Mouse (Mus musculus) kidney, adult 2 months (tissue): ENCODE results near the gene Tjp2. TPM values are rescaled to one million over a fixed set of nuclear protein-coding genes. Genes with fewer than 3 reads are reported as not detected.

ENCODE experiments used
- DNase-seq: peaks from one replicate; pipeline ENCODE4 v3.0.0; 2021
- H3K27ac ChIP-seq: fragments of 200-500 bp; 2 replicates; pipeline ENCODE4 v1.5.1; 2012; ENCODE audit warnings: low read depth, low read length, control low read depth, inconsistent platforms; ENCODE audit not compliant: insufficient read depth
- H3K27me3 ChIP-seq: fragments of 200-500 bp; replicated peaks from 2 replicates; pipeline ENCODE4 v1.6.1; 2012; ENCODE audit warnings: mild to moderate bottlenecking, moderate library complexity, low read length, inconsistent platforms; ENCODE audit not compliant: control insufficient read depth, insufficient read depth
- H3K36me3 ChIP-seq: fragments of 200-500 bp; 2 replicates; pipeline ENCODE4 v1.6.1; 2012; ENCODE audit warnings: mild to moderate bottlenecking, moderate library complexity, low read length, inconsistent platforms; ENCODE audit not compliant: control insufficient read depth, insufficient read depth
- H3K4me1 ChIP-seq: fragments of 200-500 bp; 2 replicates; pipeline ENCODE4 v1.6.1; 2011; ENCODE audit warnings: low read length; ENCODE audit not compliant: control insufficient read depth, insufficient read depth
- H3K4me3 ChIP-seq: fragments of 200-500 bp; 2 replicates; pipeline ENCODE4 v1.5.1; 2011; ENCODE audit warnings: mild to moderate bottlenecking, low read depth, low read length, control low read depth; ENCODE audit not compliant: insufficient read depth
- CTCF ChIP-seq: fragments of 200-500 bp; conservative IDR thresholded peaks from 2 replicates; pipeline ENCODE4 v1.5.1; 2011; ENCODE audit warnings: low read depth, mild to moderate bottlenecking, control low read depth, low read length, moderate library complexity, mixed read lengths; ENCODE audit not compliant: insufficient read depth, insufficient read length
- POLR2A ChIP-seq: fragments of 200-500 bp; IDR thresholded peaks from one replicate; pipeline ENCODE4 v1.6.1; 2011; ENCODE audit warnings: low read depth, low read length, control low read depth
- WGBS: fragments of 180-500 bp; shearing (Covaris S2); methylation state at CpG from one replicate; pipeline ENCODE4 v1.1.7; 2018; 5-methylcytosine and 5-hydroxymethylcytosine counted together
- polyA plus RNA-seq: library from polyadenylated mRNA; depleted of rRNA; stranded (reverse); fragments of >200 nt; gene quantifications from 2 replicates; pipeline ENCODE4 v1.2.3, GENCODE M21; 2012; rRNA removed

The Tjp2 gene
- 13.0 and 13.4 TPM in 2 replicates for polyA plus RNA-seq

- under 1% methylated on average over 59 of the region's 59 CpGs for WGBS
- Histone ChIP-seq H3K36me3 (no peaks in the 10 kb centered on the region), H3K4me1 (peaks cover 6% of the 10 kb centered on the region; the same call in 1 of the 2 replicates), H3K4me3 (peak within 1 kb of the TSS; percentile 86), H3K27ac (peak within 1 kb of the TSS; percentile 94), H3K27me3 (no peaks in the 10 kb centered on the region)
- TF ChIP-seq CTCF (peak; percentile 76), POLR2A (no peak)
- peak; percentile 88 for DNase-seq
Measured at GRCm38 (mm10) chr19:24224500-24225304, at the start of gene Tjp2. Gene Tjp2, minus strand, starts transcription at chr19:24225030.

GRCm38 (mm10) chr19:24274281-24274680 is 49.5 kb upstream of the Tjp2 start:
- TF ChIP-seq CTCF (no peak), POLR2A (no peak)
- Histone ChIP-seq H3K4me1 (peaks cover 16% of the 10 kb centered on the region), H3K27ac (no peak overlapping the region), H3K4me3 (no peak overlapping the region), H3K27me3 (no peaks in the 10 kb centered on the region), H3K36me3 (no peaks in the 10 kb centered on the region)
- no peak for DNase-seq
- 86% methylated on average over 3 of the region's 3 CpGs for WGBS

GRCm38 (mm10) chr19:24271746-24272426 is 47.1 kb upstream of the Tjp2 start:
- DNase-seq: peak; percentile 94
- H3K4me3 ChIP-seq: no peak overlapping the region
- H3K27me3 ChIP-seq: no peaks in the 10 kb centered on the region
- peaks cover 26% of the 10 kb centered on the region for H3K4me1 ChIP-seq
- WGBS: 40% methylated on average over 16 of the region's 16 CpGs
- no peaks in the 10 kb centered on the region for H3K36me3 ChIP-seq
- H3K27ac ChIP-seq: no peak overlapping the region
- TF ChIP-seq POLR2A (no peak), CTCF (peak; percentile 97)

GRCm38 (mm10) chr19:24271326-24271725 is 46.5 kb upstream of the Tjp2 start:
- WGBS: 26% methylated on average over 7 of the region's 7 CpGs
- H3K4me3 ChIP-seq: no peak overlapping the region
- no peaks in the 10 kb centered on the region for H3K36me3 ChIP-seq
- peak; percentile 90 for DNase-seq
- no peaks in the 10 kb centered on the region for H3K27me3 ChIP-seq
- TF ChIP-seq POLR2A (no peak), CTCF (no peak)
- H3K27ac ChIP-seq: peak overlapping the region; percentile 51
- H3K4me1 ChIP-seq: peaks cover 29% of the 10 kb centered on the region

- H3K27me3 ChIP-seq: no peaks in the 10 kb centered on the region
- no peak for TF ChIP-seq CTCF
- 72% methylated on average over 4 of the region's 4 CpGs for WGBS
- no peak overlapping the region for H3K27ac ChIP-seq
- no peak for DNase-seq
- H3K4me3 ChIP-seq: no peak overlapping the region
- H3K36me3 ChIP-seq: no peaks in the 10 kb centered on the region
- peaks cover 39% of the 10 kb centered on the region for H3K4me1 ChIP-seq
Measured at GRCm38 (mm10) chr19:24268531-24268930, 43.7 kb upstream of the Tjp2 start.

- peak overlapping the region; percentile 99 for H3K27ac ChIP-seq
- DNase-seq: peak; percentile 87
- 53% methylated on average over 7 of the region's 7 CpGs for WGBS
- H3K4me3 ChIP-seq: peak overlapping the region; percentile 20; the same call in 1 of the 2 replicates
- H3K27me3 ChIP-seq: no peaks in the 10 kb centered on the region
- TF ChIP-seq POLR2A (no peak), CTCF (no peak)
- no peaks in the 10 kb centered on the region for H3K36me3 ChIP-seq
- H3K4me1 ChIP-seq: peaks cover 35% of the 10 kb centered on the region
Measured at GRCm38 (mm10) chr19:24266046-24266830, 41.4 kb upstream of the Tjp2 start.

GRCm38 (mm10) chr19:24264991-24265390 is 40.2 kb upstream of the Tjp2 start:
- peak; percentile 92 for DNase-seq
- WGBS: 19% methylated on average over 7 of the region's 7 CpGs
- H3K36me3 ChIP-seq: no peaks in the 10 kb centered on the region
- no peaks in the 10 kb centered on the region for H3K27me3 ChIP-seq
- H3K4me3 ChIP-seq: no peak overlapping the region
- peaks cover 24% of the 10 kb centered on the region for H3K4me1 ChIP-seq
- TF ChIP-seq CTCF (peak; percentile 88), POLR2A (no peak)
- no peak overlapping the region for H3K27ac ChIP-seq
